Mouse (Mus musculus) liver, embryonic 14.5 days (tissue): Measurements from ENCODE around the gene Gm49325.

Source experiments
- CTCF ChIP-seq: IDR thresholded peaks from 2 replicates; pipeline ENCODE4 v1.5.1; 2016; ENCODE audit warnings: antibody characterized with exemption, low read depth, control low read depth
- EP300 ChIP-seq: IDR thresholded peaks from 2 replicates; pipeline ENCODE4 v1.6.1; 2016; ENCODE audit warnings: antibody characterized with exemption, low read depth

GRCm38 (mm10) chr10:77667402-77667801, 61.4 kb downstream of the Gm49325 start:
- TF ChIP-seq EP300 (no peak), CTCF (no peak)
